27 mouse cellular contexts compared by ENCODE assay signal in the genomic region with DNA sequence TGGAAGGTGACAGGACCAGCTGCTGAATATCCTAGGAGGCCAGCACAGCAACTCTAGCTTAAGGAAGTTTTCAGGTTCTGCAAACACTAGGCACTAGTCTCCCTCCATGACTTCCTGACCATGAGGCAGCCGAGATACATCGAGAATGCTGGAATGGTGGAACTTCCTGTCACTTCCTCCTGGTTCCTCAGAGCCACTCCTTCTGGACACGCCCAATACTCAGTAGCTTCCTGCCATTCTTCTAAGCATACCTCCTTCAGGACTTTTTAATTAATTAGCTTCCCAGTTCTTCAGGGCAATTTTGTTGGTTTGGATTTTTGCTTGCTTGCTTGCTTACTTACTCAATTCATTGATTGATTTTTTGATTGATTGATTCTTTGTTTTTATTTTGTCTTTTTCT. TPM values are rescaled to one million over a fixed set of nuclear protein-coding genes. Genes with fewer than 3 reads are reported as not detected.
"Had no signal": no experiment of that assay in that cellular context is flagged by ENCODE, and none has a peak within 500 bp of the region (broad histone marks: within the 10 kb centered on the region; RNA-seq: fewer than 3 reads in every experiment).

A gene (minus strand): TSS at position 101 of the 400 bp plus-strand sequence.

RNA-seq across cellular contexts. Expression of the gene that starts here (rescaled TPM):
- total RNA-seq: forebrain, postnatal 0 days; gastrocnemius, adult 2 months; gastrocnemius, postnatal 10 days; gastrocnemius, postnatal 25 days; gastrocnemius, postnatal 36 days; granulocyte monocyte progenitor cell, adult 5-6 weeks; heart, adult 18-20 months; heart, adult 2 months had no signal
- polyA plus RNA-seq: cortical plate, adult 2 months; embryonic facial prominence, embryonic 10.5 days; embryonic facial prominence, embryonic 11.5 days; embryonic facial prominence, embryonic 12.5 days; embryonic facial prominence, embryonic 13.5 days; embryonic facial prominence, embryonic 14.5 days; embryonic facial prominence, embryonic 15.5 days; forebrain, embryonic 10.5 days; forebrain, embryonic 11.5 days; forebrain, embryonic 12.5 days; forebrain, embryonic 13.5 days; forebrain, embryonic 14.5 days; forebrain, embryonic 15.5 days; forebrain, embryonic 16.5 days; forebrain, postnatal 0 days; frontal cortex, adult 2 months; gonadal fat pad, adult 2 months; heart, adult 2 months; heart, embryonic 10.5 days; heart, embryonic 11.5 days; heart, embryonic 12.5 days had no signal
